Mouse (Mus musculus) heart, adult 2 months (tissue): ENCODE results near the gene Map3k9.

Experiments used
- CTCF ChIP-seq: fragments of 200-600 bp; IDR thresholded peaks from 2 replicates; pipeline ENCODE4 v1.8.1; 2022; ENCODE audit warnings: antibody characterized with exemption, mild to moderate bottlenecking, moderate library complexity
- EP300 ChIP-seq: fragments of 200-500 bp; IDR thresholded peaks from 2 replicates; pipeline ENCODE4 v1.6.1; 2011; ENCODE audit warnings: low read depth, low read length, control low read depth; ENCODE audit not compliant: insufficient read depth
- POLR2A ChIP-seq: fragments of 200-500 bp; IDR thresholded peaks from 2 replicates; pipeline ENCODE4 v1.6.1; 2011; ENCODE audit warnings: mild to moderate bottlenecking, low read depth, low read length, control low read depth; ENCODE audit not compliant: insufficient read depth

- TF ChIP-seq EP300 (no peak), CTCF (no peak), POLR2A (no peak)
Observed at GRCm38 (mm10) chr12:81675557-81675956, 105.4 kb downstream of the Map3k9 start.
